Mouse (Mus musculus): Measurements from ENCODE around the gene Meiob. TPM values are rescaled to one million over a fixed set of nuclear protein-coding genes. Genes with fewer than 3 reads are reported as not detected.

Meiob gene
- total RNA-seq, 1 experiment from 2014 or later: not detected

- ATAC-seq (replicated peaks; ENCODE audit: insufficient number of reproducible peaks, low FRiP score, low TSS enrichment, poor library complexity, severe bottlenecking): no peak
These were observed 13.4 kb downstream of the Meiob start for GRCm38 (mm10) chr17:24817503-24817902.

- no peak for ATAC-seq (replicated peaks; ENCODE audit: insufficient number of reproducible peaks, low FRiP score, low TSS enrichment, poor library complexity, severe bottlenecking)
These were observed 14.1 kb downstream of the Meiob start for GRCm38 (mm10) chr17:24818172-24818571.

GRCm38 (mm10) chr17:24819469-24819868 lies 15.4 kb downstream of the Meiob start:
- ATAC-seq (replicated peaks; ENCODE audit: insufficient number of reproducible peaks, low FRiP score, low TSS enrichment, poor library complexity, severe bottlenecking): no peak

- no peak for ATAC-seq (replicated peaks; ENCODE audit: insufficient number of reproducible peaks, low FRiP score, low TSS enrichment, poor library complexity, severe bottlenecking)
These were observed 17.5 kb downstream of the Meiob start for GRCm38 (mm10) chr17:24821351-24822280.

- ATAC-seq (replicated peaks; ENCODE audit: insufficient number of reproducible peaks, low FRiP score, low TSS enrichment, poor library complexity, severe bottlenecking): no peak
These were observed 35.8 kb downstream of the Meiob start, which contains the start of gene Hagh for GRCm38 (mm10) chr17:24839842-24840241. Gene Hagh, plus strand, starts transcription at chr17:24840143.

GRCm38 (mm10) chr17:24840341-24840740 lies 36.3 kb downstream of the Meiob start:
- ATAC-seq (replicated peaks; ENCODE audit: insufficient number of reproducible peaks, low FRiP score, low TSS enrichment, poor library complexity, severe bottlenecking): no peak

- ATAC-seq (replicated peaks; ENCODE audit: insufficient number of reproducible peaks, low FRiP score, low TSS enrichment, poor library complexity, severe bottlenecking): no peak
These were observed 37.0 kb downstream of the Meiob start for GRCm38 (mm10) chr17:24841133-24841532.

DNA sequence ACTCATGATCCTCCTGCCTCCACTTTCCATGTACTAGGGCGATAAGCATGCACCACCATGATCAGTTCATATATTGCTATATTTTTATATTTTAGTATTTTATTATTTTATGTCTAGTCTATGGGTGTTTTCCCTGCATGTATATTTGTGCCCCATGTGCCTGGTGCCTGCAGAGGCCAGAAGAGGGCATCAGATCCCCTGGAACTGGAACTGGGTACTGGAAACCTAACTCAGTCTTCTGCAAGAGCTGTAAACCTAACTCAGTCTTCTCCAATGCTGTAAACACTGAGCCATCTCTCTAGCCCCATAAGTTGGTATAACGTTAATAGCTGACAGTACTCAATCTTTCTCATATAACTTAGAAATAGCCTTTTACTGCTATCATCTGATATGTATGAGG lies 38.5 kb downstream of the Meiob start:
- ATAC-seq (replicated peaks; ENCODE audit: insufficient number of reproducible peaks, low FRiP score, low TSS enrichment, poor library complexity, severe bottlenecking): no peak

DNA sequence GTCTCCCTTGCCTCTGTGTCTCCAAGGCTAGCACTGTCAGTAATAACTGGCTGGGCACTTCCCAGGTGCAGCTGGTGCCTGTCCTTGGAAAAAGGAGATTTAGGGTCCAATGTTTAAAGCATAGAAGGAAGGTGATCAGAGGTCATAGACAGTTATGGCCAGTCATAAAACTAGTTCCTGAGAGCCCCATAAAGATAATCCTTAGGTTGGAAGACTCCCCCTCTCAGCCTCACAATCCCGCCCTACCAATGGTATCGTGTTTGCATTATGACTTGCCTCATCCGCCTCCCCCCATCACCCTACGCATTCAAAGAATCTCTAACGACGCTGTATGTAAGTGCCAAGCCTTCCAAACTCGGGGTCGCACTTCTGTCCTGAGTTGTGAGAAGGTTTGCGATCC lies 40.4 kb downstream of the Meiob start:
- ATAC-seq (replicated peaks; ENCODE audit: insufficient number of reproducible peaks, low FRiP score, low TSS enrichment, poor library complexity, severe bottlenecking): no peak

DNA sequence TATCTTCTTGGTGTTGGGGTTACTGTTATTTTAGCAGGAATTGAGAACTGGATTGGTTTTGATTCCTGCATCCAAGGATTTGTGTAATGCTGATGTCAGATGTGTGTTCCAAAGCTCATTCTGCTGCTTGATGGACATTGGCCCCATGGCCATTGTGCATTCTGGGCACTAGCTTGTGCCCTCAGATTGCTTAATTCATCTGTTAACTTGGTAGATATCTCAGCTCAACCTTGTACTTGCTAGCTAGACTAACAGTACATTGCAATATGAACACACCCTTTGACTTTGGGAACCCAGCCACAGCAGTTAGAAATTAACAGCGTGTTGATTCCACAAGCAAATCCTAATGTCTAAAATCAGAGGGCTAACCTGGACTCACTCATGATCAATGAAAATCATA lies 43.3 kb downstream of the Meiob start:
- ATAC-seq (replicated peaks; ENCODE audit: insufficient number of reproducible peaks, low FRiP score, low TSS enrichment, poor library complexity, severe bottlenecking): no peak

DNA sequence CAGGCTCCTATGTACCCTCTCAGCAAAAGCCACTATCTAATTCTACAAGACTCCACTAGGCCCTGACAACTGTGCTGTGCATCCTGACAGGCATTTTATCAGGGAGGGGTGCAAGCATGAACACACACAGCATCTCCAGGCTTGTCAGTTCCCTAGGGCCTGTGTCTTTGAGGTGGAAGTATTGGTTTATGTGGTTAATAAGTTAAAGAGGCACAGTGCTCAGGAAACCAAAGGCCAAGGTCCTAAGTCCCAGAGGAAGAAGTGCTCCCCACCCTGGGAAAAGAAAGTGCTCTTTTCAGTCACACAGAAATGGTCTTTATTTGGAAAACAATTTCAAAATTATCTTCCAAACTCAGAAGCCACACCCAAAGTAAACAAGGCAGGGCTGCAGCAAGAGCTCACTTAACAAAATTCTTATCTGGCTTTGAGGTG lies 44.5 kb downstream of the Meiob start:
- ATAC-seq (replicated peaks; ENCODE audit: insufficient number of reproducible peaks, low FRiP score, low TSS enrichment, poor library complexity, severe bottlenecking): no peak

DNA sequence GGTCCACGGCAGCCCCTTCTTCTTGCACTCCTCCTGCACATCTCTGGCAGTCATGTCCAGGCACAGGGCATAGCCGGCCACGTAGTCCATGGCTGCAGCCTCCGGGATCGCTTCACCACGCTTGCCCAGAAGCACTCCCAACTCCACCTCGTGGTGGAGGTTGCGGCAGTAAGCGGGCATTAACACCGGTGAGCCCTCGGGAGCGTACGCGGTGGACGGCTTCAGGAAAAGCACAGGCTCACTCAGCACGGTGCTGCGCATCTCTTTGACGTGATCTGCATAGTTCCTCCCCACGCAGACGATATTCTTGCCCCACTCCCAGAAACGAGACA lies 45.6 kb downstream of the Meiob start:
- ATAC-seq (replicated peaks; ENCODE audit: insufficient number of reproducible peaks, low FRiP score, low TSS enrichment, poor library complexity, severe bottlenecking): no peak; the same call in 1 of the 2 replicates

- peak; percentile 94 for ATAC-seq (replicated peaks; ENCODE audit: insufficient number of reproducible peaks, low FRiP score, low TSS enrichment, poor library complexity, severe bottlenecking)
These were observed 46.1 kb downstream of the Meiob start, which contains the start of gene Fahd1 for GRCm38 (mm10) chr17:24850065-24850772. Gene Fahd1, minus strand, starts transcription at chr17:24850364.

- ATAC-seq (replicated peaks; ENCODE audit: insufficient number of reproducible peaks, low FRiP score, low TSS enrichment, poor library complexity, severe bottlenecking): no peak
These were observed 46.7 kb downstream of the Meiob start for GRCm38 (mm10) chr17:24850773-24851127.

DNA sequence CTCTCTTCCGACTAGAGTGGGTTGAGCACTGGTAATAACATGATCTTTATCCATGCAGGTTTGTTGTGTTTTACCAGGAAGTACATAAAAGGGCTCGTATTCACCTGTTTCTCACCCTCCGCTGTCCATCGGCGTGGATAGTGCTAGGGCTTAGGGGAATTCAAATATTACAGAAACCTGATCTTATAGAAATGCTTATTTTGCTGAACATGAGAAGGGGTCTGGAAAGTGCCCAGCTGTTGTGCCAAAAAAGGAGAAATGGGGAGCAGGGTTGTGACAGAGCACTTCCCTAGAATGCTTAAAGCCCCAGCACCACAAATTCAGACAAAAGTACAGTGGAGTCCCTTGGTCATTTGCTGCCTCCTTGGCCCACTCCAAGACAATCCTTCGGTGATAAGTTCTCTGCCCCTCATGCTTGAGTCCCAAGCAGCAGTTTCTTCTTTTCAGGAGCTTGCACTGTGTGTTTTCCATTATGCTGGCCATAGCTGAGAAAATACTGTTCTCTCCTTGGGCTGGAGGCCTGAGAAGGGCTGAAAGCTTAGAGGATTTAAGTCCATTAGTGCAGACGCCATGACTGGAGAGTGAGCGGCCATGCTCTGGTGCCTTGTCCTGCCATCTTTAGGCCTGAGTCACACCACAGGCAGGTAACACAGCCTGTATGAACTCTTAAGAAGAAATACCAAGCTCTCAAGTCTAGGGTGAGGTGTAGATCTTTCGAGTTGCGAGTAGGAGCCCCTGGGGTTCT lies 47.5 kb downstream of the Meiob start:
- ATAC-seq (replicated peaks; ENCODE audit: insufficient number of reproducible peaks, low FRiP score, low TSS enrichment, poor library complexity, severe bottlenecking): no peak

DNA sequence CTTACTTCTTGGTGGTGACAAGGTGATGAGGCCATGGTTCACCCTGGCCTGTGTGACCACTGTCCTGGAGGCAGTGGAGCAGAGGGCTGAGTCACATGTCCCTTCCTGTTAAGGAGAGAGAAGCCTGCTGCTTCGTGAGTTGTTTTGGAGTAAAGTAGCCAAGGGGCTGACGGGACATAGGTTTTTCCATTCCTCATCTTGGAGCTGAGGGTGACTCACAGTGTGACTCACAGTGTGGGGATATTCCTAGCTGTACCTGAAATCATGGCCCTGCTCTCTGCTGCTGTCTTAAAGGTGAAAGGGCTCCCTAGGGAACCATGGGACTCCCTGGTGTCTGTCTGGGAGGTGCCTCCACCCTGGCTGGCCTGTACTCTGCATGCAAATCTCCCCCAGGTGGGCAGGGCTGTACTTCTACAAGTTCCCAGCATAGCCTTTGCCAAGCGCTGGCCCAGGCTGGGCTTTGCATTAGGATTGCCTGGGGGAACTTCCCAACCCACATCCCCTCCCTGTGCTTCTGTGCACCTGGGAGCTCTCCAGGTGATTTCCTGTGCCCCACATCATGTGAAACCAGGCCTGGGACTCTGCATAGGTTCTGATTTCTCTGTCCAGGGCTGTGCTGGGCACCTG lies 51.9 kb downstream of the Meiob start:
- ATAC-seq (replicated peaks; ENCODE audit: insufficient number of reproducible peaks, low FRiP score, low TSS enrichment, poor library complexity, severe bottlenecking): no peak

DNA sequence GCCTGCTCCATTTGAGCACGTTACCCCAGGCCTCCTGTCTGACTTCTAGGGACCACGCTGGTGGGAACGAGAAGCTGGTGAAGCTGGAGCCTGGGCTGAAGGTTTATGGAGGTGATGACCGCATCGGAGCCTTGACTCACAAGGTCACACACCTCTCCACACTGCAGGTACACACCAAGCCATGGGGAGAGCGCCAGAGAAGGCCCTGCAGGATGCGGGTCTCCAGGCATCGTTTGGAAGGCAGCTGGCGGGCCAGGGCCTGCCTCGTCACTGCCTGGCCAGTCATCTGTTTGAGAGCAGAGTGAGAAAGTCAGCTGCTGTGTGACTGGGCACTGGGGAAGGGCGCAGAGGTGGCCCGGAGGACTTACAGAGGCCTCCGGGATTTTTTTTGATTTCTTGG lies 52.5 kb downstream of the Meiob start:
- ATAC-seq (replicated peaks; ENCODE audit: insufficient number of reproducible peaks, low FRiP score, low TSS enrichment, poor library complexity, severe bottlenecking): no peak

DNA sequence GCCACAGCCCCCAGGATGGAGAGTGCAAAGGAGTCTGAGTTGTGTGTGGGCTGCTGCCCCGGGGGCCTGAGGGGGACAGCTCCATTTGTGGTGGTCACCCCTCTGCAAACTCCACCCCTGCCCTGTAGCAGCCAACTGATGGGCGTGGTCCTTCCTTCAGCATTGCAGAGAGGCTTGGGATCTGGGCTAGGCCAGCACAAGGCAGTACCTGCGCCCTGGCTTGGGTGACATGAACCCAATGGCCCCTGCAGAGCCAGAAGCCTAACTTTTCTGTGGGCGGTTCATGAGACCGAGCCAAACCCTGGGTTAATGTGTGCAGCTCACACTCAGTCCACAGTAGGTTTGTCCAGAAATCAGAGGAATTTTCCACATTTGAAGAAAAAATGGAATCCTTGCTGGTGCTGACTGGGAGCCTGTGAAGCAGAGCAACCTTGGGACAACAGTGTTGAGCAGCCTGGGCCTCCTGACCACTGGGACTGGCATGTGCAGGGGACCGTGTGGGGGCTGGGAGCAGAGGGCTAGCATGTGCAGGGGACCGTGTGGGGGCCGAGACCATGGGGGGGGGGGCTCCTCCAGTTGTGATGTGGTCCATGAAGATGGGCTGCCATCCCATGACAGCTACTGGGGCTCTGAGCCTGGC lies 53.9 kb downstream of the Meiob start:
- ATAC-seq (replicated peaks; ENCODE audit: insufficient number of reproducible peaks, low FRiP score, low TSS enrichment, poor library complexity, severe bottlenecking): no peak

Measured in monocyte, adult 5-6 weeks (primary cell).